Mouse (Mus musculus): Measurements from ENCODE around the gene Narfl.

DNA sequence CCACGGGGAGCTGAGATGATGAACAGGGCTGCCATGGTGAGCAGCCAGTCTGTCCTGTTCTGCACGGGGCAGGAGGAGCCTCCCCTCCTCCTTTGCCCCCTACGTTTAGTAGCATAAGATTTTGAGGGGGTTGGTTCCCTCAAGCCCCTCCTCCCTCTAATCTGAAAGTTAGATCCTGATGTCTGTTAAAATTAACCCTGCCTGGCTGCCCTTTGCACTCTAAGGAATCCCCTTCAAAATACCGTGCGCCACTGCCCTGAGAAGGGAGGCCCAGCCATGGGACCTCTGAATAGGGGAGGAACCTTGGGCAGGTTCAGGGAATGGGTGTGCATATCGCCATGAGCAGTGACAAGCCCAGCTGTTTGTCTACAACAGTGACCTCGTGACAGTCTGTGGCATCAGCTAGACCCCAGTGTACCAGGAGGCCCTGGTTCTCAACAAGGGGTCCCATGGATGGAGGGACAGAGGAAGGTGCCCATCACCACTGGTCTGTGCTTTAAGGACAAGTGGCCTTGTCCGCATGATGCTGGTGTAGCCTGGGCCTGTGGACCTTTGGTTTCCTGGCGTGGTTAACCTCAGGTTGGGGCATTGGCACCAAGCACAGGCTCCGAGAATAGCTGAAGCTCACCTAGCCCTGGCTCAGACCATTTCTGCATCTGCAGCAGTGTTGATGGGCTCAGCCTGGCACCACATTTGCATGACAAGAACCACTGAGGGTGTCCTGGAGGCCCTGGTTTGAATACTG lies 1.9 kb downstream of the Narfl start:
- no peak for TF ChIP-seq ZC3H11A (IDR thresholded peaks at IDR 0.05; ENCODE audit: borderline replicate concordance, low read depth, low read length)
- TF ChIP-seq ZNF384 (IDR thresholded peaks at IDR 0.05; ENCODE audit: low read depth, low read length), result no peak
- TF ChIP-seq CHD2 (IDR thresholded peaks at IDR 0.05; ENCODE audit: low read depth, low read length), result no peak
- no peak for TF ChIP-seq HCFC1 (IDR thresholded peaks at IDR 0.05; ENCODE audit: borderline replicate concordance, insufficient read depth, low read length)

Data from ES-E14 (cell line).